Mouse (Mus musculus) fat pad, adult 2 months (tissue): ENCODE results near the gene Maob.

Experiments used
- DNase-seq: peaks from one replicate; pipeline ENCODE4 v3.0.0-alpha.2; 2011; ENCODE audit warnings: low read depth, low spot score; ENCODE audit errors: extremely low read depth

Gene Maob

GRCm38 (mm10) chrX:16817261-16817769, at the start of gene Maob:
Gene Maob (minus strand): TSS chrX:16817366.
- peak; percentile 11 for DNase-seq

- no peak for DNase-seq
Observed at GRCm38 (mm10) chrX:16860244-16860643, 43.1 kb upstream of the Maob start.

- no peak for DNase-seq
Observed at GRCm38 (mm10) chrX:16846034-16846433, 28.9 kb upstream of the Maob start.

GRCm38 (mm10) chrX:16841443-16841842, 24.3 kb upstream of the Maob start:
- DNase-seq = no peak

GRCm38 (mm10) chrX:16837293-16837692, 20.1 kb upstream of the Maob start:
- no peak for DNase-seq

- no peak for DNase-seq
Observed at GRCm38 (mm10) chrX:16836488-16837082, 19.4 kb upstream of the Maob start.

GRCm38 (mm10) chrX:16826028-16826427, 8.9 kb upstream of the Maob start:
- no peak for DNase-seq

GRCm38 (mm10) chrX:16815965-16816364, 1.2 kb downstream of the Maob start:
- no peak for DNase-seq

GRCm38 (mm10) chrX:16812080-16812479, 5.1 kb downstream of the Maob start:
- no peak for DNase-seq

- no peak for DNase-seq
Observed at GRCm38 (mm10) chrX:16767453-16767852, 49.7 kb downstream of the Maob start.

GRCm38 (mm10) chrX:16766156-16766555, 51.0 kb downstream of the Maob start:
- no peak for DNase-seq

- no peak for DNase-seq
Observed at GRCm38 (mm10) chrX:16761430-16761829, 55.7 kb downstream of the Maob start.

GRCm38 (mm10) chrX:16754761-16755160, 62.4 kb downstream of the Maob start:
- DNase-seq = no peak

GRCm38 (mm10) chrX:16748932-16749331, 68.2 kb downstream of the Maob start:
- no peak for DNase-seq

GRCm38 (mm10) chrX:16714033-16714432, 103.1 kb downstream of the Maob start:
- DNase-seq = no peak

GRCm38 (mm10) chrX:16706094-16706493, 111.1 kb downstream of the Maob start:
- DNase-seq = no peak
